Mouse (Mus musculus) hindbrain, embryonic 11.5 days (tissue): Measurements from ENCODE around the gene Qk. TPM values are rescaled to one million over a fixed set of nuclear protein-coding genes. Genes with fewer than 3 reads are reported as not detected.

ENCODE experiments used
- ATAC-seq: fragments of 200-750 bp; cut with Nextera tagmentation; 2 replicates; pipeline ENCODE4 v1.8.0; 2017; ENCODE audit warnings: mild to moderate bottlenecking, moderate TSS enrichment, moderate library complexity; ENCODE audit not compliant: low FRiP score
- DNase-seq: peaks from one replicate; pipeline ENCODE4 v3.0.0-alpha.2; 2015; ENCODE audit warnings: low spot score
- H3K27ac ChIP-seq: fragments of 300-500 bp; sonication (generic); 2 replicates; pipeline ENCODE4 v1.5.1; 2014; ENCODE audit warnings: mild to moderate bottlenecking, low read depth, low read length
- H3K27me3 ChIP-seq: fragments of 300-500 bp; sonication (generic); 2 replicates; pipeline ENCODE4 v1.6.1; 2014; ENCODE audit warnings: mild to moderate bottlenecking, low read length, moderate library complexity, mixed read lengths; ENCODE audit not compliant: control insufficient read depth, insufficient read depth
- H3K36me3 ChIP-seq: fragments of 300-500 bp; sonication (generic); 2 replicates; pipeline ENCODE4 v1.6.1; 2014; ENCODE audit warnings: mild to moderate bottlenecking, low read length, moderate library complexity, mixed read lengths; ENCODE audit not compliant: control insufficient read depth, insufficient read depth
- H3K4me1 ChIP-seq: fragments of 300-500 bp; sonication (generic); replicated peaks from 2 replicates; pipeline ENCODE4 v1.6.1; 2014; ENCODE audit warnings: low read length, mixed read lengths; ENCODE audit not compliant: control insufficient read depth, insufficient read depth
- H3K4me2 ChIP-seq: fragments of 300-500 bp; sonication (generic); replicated peaks from 2 replicates; pipeline ENCODE4 v1.6.1; 2014; ENCODE audit warnings: mild to moderate bottlenecking, low read depth, low read length
- H3K4me3 ChIP-seq: fragments of 300-500 bp; sonication (generic); 2 replicates; pipeline ENCODE4 v1.5.1; 2014; ENCODE audit warnings: low read depth, low read length
- H3K9ac ChIP-seq: fragments of 300-500 bp; sonication (generic); 2 replicates; pipeline ENCODE4 v1.6.1; 2014; ENCODE audit warnings: low read depth, low read length
- H3K9me3 ChIP-seq: fragments of 300-500 bp; sonication (generic); 2 replicates; pipeline ENCODE4 v1.6.1; 2016; ENCODE audit warnings: low read length; ENCODE audit not compliant: control insufficient read depth
- WGBS: fragments of 180-500 bp; shearing (Covaris S2); extraction: QIAGEN DNeasy Blood & Tissue Kit; methylation state at CpG from one replicate; pipeline ENCODE4 v1.1.7; 2014; 5-methylcytosine and 5-hydroxymethylcytosine counted together
- polyA plus RNA-seq: library from polyadenylated mRNA; unstranded; fragments of >200 nt; fragmentation: Nextera tagmentation; extraction: Ambion mirVana; gene quantifications from 2 replicates; pipeline ENCODE4 v1.2.1, GENCODE M21; 2014

Qk gene
- polyA plus RNA-seq, 1 experiment from 2014 or later: 76.5 TPM

DNA sequence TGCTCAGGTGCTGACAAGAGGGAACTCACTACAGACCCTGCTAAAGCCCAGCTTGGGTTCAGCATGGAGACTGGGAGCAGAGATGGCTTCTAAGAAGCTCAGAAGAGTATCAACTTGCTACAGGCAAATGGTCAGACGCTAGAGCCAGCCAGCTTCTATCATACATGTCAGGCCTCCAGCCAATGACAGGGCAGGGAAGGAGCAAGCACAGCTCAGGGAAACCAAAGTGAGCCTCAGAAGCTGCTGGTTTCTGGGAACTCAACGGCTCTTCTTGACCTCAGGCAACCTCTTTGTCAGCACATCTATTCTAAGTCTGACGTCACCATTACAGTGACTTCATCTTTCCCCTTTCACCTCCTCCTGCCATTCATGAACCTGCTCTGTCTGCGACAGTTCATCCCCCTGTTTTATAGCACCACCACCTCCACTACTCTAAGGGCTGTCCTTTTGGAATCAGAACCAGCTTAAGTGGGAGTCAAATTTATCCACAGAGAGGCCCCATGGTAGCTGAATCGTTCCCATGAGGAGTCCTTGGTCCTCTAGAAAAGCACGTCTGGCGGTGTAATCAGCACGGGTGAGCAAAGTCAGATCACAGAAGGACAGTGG, 166.7 kb downstream of the Qk start:
- Histone ChIP-seq H3K4me1 (peaks cover 2% of the 10 kb centered on the region; the same call in 1 of the 2 replicates), H3K27me3 (no peaks in the 10 kb centered on the region), H3K9me3 (no peaks in the 10 kb centered on the region), H3K4me2 (no peak overlapping the region), H3K4me3 (no peak overlapping the region), H3K9ac (no peak overlapping the region), H3K36me3 (no peaks in the 10 kb centered on the region), H3K27ac (no peak overlapping the region)
- no peak for ATAC-seq
- DNase-seq: no peak
- 60% methylated on average over 8 of the region's 8 CpGs for WGBS
